Comparison of ENCODE assay signal across 21 mouse cellular contexts in the genomic region with DNA sequence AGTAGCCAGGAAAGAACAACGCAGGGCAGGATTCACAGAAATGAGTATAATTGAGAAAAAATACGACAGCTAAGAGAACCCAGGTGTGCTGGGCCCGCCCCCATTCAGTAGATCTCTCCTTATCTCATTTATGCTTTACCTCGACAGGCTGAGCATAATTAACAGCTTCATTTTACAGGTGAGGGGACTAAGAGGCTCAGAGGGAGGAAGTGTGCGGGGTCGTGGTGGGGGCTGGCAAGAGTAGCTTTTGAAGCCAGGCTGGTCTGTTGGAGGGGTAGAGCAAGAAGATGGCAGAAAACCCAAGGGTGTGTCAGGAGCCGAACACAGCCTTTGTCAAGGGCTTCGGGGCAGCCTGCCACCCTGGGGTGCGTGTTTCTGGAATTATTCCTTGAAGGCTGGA.
"Had no signal": no experiment of that assay in that cellular context is flagged by ENCODE, and none has a peak within 500 bp of the region (broad histone marks: within the 10 kb centered on the region; RNA-seq: fewer than 3 reads in every experiment).

No protein-coding gene starts in this region.

- H3K4me3 ChIP-seq: intestine, embryonic 15.5 days; limb, embryonic 12.5 days; limb, embryonic 15.5 days; liver, embryonic 12.5 days; liver, embryonic 15.5 days; lung, embryonic 15.5 days; megakaryocyte, embryonic 14.5 days; midbrain, embryonic 15.5 days; neural tube, embryonic 12.5 days; neural tube, embryonic 15.5 days had no signal

- H3K9me3 ChIP-seq: intestine, embryonic 15.5 days; limb, embryonic 12.5 days; limb, embryonic 15.5 days; liver, embryonic 12.5 days; liver, embryonic 15.5 days; lung, embryonic 15.5 days; megakaryocyte, embryonic 14.5 days; midbrain, embryonic 15.5 days; neural tube, embryonic 12.5 days; neural tube, embryonic 15.5 days had no signal

- H3K4me2 ChIP-seq: intestine, embryonic 15.5 days; limb, embryonic 12.5 days; limb, embryonic 15.5 days; liver, embryonic 12.5 days; liver, embryonic 15.5 days; lung, embryonic 15.5 days; midbrain, embryonic 11.5 days; midbrain, embryonic 15.5 days; neural tube, embryonic 12.5 days; neural tube, embryonic 15.5 days had no signal

- H3K36me3 ChIP-seq: intestine, embryonic 15.5 days; limb, embryonic 12.5 days; limb, embryonic 15.5 days; liver, embryonic 12.5 days; liver, embryonic 15.5 days; lung, embryonic 15.5 days; midbrain, embryonic 15.5 days; neural tube, embryonic 12.5 days; neural tube, embryonic 15.5 days had no signal

- ATAC-seq: intestine, embryonic 15.5 days; liver, embryonic 12.5 days; midbrain, embryonic 15.5 days had no signal

- H3K9ac ChIP-seq: intestine, embryonic 15.5 days; limb, embryonic 12.5 days; limb, embryonic 15.5 days; liver, embryonic 12.5 days; liver, embryonic 15.5 days; lung, embryonic 15.5 days; midbrain, embryonic 15.5 days; neural tube, embryonic 12.5 days; neural tube, embryonic 15.5 days had no signal

- H3K27me3 ChIP-seq: intestine, embryonic 15.5 days; limb, embryonic 12.5 days; limb, embryonic 15.5 days; liver, embryonic 15.5 days; lung, embryonic 15.5 days; midbrain, embryonic 15.5 days; neural tube, embryonic 12.5 days; neural tube, embryonic 15.5 days had no signal

- H3K4me1 ChIP-seq: intestine, embryonic 15.5 days; limb, embryonic 12.5 days; limb, embryonic 15.5 days; liver, embryonic 12.5 days; liver, embryonic 15.5 days; lung, embryonic 15.5 days; midbrain, embryonic 15.5 days; neural tube, embryonic 12.5 days had no signal

- H3K27ac ChIP-seq: intestine, embryonic 15.5 days; limb, embryonic 12.5 days; limb, embryonic 15.5 days; liver, embryonic 12.5 days; liver, embryonic 15.5 days; lung, embryonic 15.5 days; midbrain, embryonic 15.5 days; neural tube, embryonic 12.5 days; neural tube, embryonic 15.5 days had no signal

- DNase-seq: kidney, adult 18-20 months; kidney, adult 9 months; kidney, postnatal 14 days; kidney, postnatal 4 days; left cerebral cortex, postnatal 4 days; lung, adult 18-20 months; lung, postnatal 10 days; lung, postnatal 36 days; right cerebral cortex, postnatal 14 days; right cerebral cortex, postnatal 4 days had no signal
